Mouse (Mus musculus) retina, embryonic 14.5 days (tissue): ENCODE measurements around the gene E130308A19Rik.

Experiments used
- DNase-seq: peaks from one replicate; pipeline ENCODE4 v3.0.0-alpha.2; 2015; ENCODE audit warnings: low spot score

E130308A19Rik gene

GRCm38 (mm10) chr4:59639163-59639562 lies 13.2 kb downstream of the E130308A19Rik start:
- no peak for DNase-seq

GRCm38 (mm10) chr4:59640720-59641119 lies 14.7 kb downstream of the E130308A19Rik start:
- DNase-seq = no peak

- no peak for DNase-seq
These were observed 16.0 kb downstream of the E130308A19Rik start for GRCm38 (mm10) chr4:59642039-59642438.

GRCm38 (mm10) chr4:59642657-59643056 lies 16.6 kb downstream of the E130308A19Rik start:
- no peak for DNase-seq

- DNase-seq = no peak
These were observed 18.4 kb downstream of the E130308A19Rik start for GRCm38 (mm10) chr4:59644431-59644830.

GRCm38 (mm10) chr4:59644992-59645391 lies 19.0 kb downstream of the E130308A19Rik start:
- DNase-seq = no peak

GRCm38 (mm10) chr4:59645610-59646009 lies 19.6 kb downstream of the E130308A19Rik start:
- no peak for DNase-seq

- no peak for DNase-seq
These were observed 20.1 kb downstream of the E130308A19Rik start for GRCm38 (mm10) chr4:59646020-59646696.

- DNase-seq = no peak
These were observed 23.1 kb downstream of the E130308A19Rik start for GRCm38 (mm10) chr4:59649119-59649518.

- no peak for DNase-seq
These were observed 26.2 kb downstream of the E130308A19Rik start for GRCm38 (mm10) chr4:59652166-59652681.

GRCm38 (mm10) chr4:59656061-59656642 lies 30.1 kb downstream of the E130308A19Rik start:
- no peak for DNase-seq

- DNase-seq = no peak
These were observed 36.2 kb downstream of the E130308A19Rik start for GRCm38 (mm10) chr4:59662163-59662562.

GRCm38 (mm10) chr4:59663451-59663850 lies 37.4 kb downstream of the E130308A19Rik start:
- no peak for DNase-seq

- DNase-seq = no peak
These were observed 40.7 kb downstream of the E130308A19Rik start for GRCm38 (mm10) chr4:59666550-59667317.

GRCm38 (mm10) chr4:59668050-59668449 lies 42.0 kb downstream of the E130308A19Rik start:
- no peak for DNase-seq

GRCm38 (mm10) chr4:59669131-59669530 lies 43.1 kb downstream of the E130308A19Rik start:
- DNase-seq = no peak

- DNase-seq = no peak
These were observed 44.0 kb downstream of the E130308A19Rik start for GRCm38 (mm10) chr4:59670015-59670414.

GRCm38 (mm10) chr4:59673423-59674117 lies 47.6 kb downstream of the E130308A19Rik start:
- no peak for DNase-seq

GRCm38 (mm10) chr4:59674929-59675679 lies 49.1 kb downstream of the E130308A19Rik start:
- DNase-seq = no peak

- no peak for DNase-seq
These were observed 49.7 kb downstream of the E130308A19Rik start for GRCm38 (mm10) chr4:59675699-59676098.

GRCm38 (mm10) chr4:59681383-59681782 lies 55.4 kb downstream of the E130308A19Rik start:
- DNase-seq = no peak
